Mouse (Mus musculus) brain, adult 2 months (tissue): ENCODE results near the gene Mthfd2.
A peak's percentile ranks its signal among the peaks of the same experiment; 100 is the strongest.

Source experiments
- DNase-seq: peaks from one replicate; pipeline ENCODE4 v3.0.0; 2011; ENCODE audit warnings: low read depth, low spot score

Mthfd2 gene

DNA sequence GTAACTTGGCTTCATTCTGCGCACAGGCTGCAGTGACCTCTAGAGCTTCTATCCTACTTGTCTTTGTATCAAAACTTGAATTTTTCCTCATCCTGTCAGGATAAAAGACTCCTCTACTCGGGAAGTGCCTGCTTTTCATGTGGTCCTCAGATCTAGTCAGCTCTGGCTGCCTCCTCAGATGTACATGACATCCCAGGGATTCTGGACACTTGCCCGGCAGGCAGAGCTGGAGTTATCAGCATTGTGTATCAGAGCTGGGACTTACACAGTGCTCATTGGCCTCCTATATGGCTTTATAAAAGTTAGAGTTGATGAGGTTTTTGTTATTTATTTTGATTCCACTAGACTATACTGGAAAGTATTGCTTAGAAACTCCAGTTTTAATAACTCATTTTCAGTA lies 15.7 kb upstream of the Mthfd2 start:
- DNase-seq, result peak; percentile 66

DNA sequence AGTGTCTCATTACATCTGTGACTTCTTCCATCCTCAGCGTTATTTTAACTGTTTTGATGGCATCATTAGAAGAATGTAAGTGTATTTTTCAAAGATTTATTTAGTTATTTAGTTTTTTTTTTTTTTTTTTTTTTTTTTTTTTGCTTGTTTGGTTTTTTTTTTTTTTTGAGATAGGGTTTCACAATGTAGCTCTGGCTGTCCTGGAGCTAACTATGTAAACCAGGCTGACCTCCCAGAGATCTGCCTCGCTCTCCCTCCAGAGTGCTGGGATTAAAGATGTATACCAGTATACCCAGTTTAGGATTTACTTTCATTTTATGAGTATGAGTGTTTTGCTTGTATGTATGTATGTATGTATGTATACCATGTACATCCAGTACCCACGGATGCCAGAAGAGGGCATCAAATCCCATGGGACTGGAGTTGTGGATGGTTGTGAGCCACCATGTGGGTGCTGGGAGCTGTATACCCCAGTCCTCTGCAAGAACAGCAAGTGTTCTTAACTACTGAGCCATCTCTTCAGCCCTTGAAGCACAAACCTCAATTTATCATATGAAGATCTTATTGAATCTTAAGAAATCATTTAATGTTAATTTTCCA lies 2.0 kb upstream of the Mthfd2 start:
- DNase-seq, result no peak

GRCm38 (mm10) chr6:83326761-83327160 lies 1.1 kb upstream of the Mthfd2 start:
- no peak for DNase-seq

GRCm38 (mm10) chr6:83326394-83326736 lies 657 bp upstream of the Mthfd2 start:
- DNase-seq, result no peak

GRCm38 (mm10) chr6:83323652-83324419 lies 1.9 kb downstream of the Mthfd2 start:
- no peak for DNase-seq

- no peak for DNase-seq
Measured at GRCm38 (mm10) chr6:83322794-83323193, 2.9 kb downstream of the Mthfd2 start.

GRCm38 (mm10) chr6:83321927-83322326 lies 3.8 kb downstream of the Mthfd2 start:
- DNase-seq, result no peak

GRCm38 (mm10) chr6:83317108-83317741 lies 8.5 kb downstream of the Mthfd2 start:
- DNase-seq, result peak; percentile 97

DNA sequence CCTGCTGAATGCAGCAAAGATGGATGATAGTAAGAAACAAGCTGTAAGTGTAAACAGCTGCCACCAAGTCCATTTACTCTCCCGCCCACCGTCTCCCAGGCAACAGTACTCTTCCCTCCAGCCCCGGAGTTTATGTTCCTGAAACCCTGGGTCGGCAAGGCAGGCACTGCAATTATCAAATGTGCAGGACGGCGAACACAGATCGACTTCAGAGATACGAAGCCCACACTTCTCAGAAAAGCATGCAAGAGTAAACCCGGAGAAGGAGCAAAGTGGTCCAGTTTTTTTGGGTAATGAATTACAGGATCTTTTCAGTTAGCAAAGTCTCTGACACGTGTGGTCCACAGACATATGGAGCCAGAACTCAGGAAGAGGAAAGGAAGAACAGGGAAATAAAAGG lies 9.7 kb downstream of the Mthfd2 start:
- peak; percentile 60 for DNase-seq

GRCm38 (mm10) chr6:83315293-83315692 lies 10.4 kb downstream of the Mthfd2 start:
- DNase-seq, result no peak

DNA sequence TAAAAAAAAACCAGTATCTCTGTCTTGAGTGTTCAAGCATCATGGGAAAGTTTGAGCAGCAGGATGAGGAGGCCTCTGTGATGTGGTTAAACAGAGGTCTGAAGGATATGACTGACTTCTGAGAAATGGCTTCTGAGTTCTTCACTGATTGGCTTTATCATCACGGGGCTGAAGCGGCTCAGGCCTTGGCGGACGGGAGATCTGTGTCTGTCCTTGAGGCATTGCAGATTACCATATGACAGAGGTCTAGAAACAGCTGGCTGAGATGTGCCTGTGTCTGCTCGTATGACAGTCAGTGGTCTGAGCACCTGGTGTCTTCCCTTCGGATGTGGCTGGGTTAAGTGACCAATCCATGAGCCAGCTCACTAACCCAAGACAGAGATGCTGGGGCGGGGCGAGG lies 13.2 kb downstream of the Mthfd2 start:
- no peak for DNase-seq

GRCm38 (mm10) chr6:83312021-83312420 lies 13.7 kb downstream of the Mthfd2 start:
- DNase-seq, result no peak

- DNase-seq, result no peak
Measured at GRCm38 (mm10) chr6:83311206-83311605, 14.5 kb downstream of the Mthfd2 start.

DNA sequence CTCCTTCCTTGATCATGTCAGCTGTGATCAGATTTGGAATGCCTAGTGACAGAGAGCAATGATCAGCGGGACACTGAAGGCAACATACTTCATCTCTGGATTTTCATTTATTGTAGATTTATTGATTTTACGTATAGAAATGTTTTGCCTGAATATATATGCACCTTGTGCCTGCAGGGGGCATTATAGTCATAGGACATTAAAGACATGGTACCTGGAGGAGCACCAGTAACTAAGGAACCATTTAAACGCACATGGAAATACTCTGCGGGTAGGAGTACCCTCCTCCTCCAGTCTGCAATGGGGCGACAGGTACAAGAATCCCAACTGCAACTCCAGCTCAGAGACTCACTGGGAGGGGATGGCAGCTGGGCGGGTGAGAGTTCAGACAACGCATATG lies 16.7 kb downstream of the Mthfd2 start:
- no peak for DNase-seq

DNA sequence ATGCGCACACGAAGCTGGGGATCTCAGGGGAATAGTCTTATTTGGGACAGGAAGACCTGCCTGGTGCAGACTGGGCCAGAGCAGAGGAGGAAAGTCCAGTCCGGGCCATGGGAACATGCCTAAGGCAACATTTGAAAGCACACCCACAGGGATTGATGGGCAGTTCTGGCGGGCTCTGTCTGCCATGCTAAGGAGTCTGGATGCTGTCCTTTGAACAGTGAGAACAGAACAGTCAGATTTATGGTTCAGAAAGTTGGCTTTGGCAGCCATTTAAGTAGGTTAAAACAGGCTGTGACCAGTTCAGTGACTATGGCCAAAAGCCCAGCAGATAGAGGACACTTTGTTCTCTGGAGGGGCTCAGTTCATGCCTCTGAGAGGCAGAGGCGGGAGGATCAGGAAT lies 23.4 kb downstream of the Mthfd2 start:
- DNase-seq, result peak; percentile 42

- DNase-seq, result no peak
Measured at GRCm38 (mm10) chr6:83301294-83301693, 24.4 kb downstream of the Mthfd2 start.

DNA sequence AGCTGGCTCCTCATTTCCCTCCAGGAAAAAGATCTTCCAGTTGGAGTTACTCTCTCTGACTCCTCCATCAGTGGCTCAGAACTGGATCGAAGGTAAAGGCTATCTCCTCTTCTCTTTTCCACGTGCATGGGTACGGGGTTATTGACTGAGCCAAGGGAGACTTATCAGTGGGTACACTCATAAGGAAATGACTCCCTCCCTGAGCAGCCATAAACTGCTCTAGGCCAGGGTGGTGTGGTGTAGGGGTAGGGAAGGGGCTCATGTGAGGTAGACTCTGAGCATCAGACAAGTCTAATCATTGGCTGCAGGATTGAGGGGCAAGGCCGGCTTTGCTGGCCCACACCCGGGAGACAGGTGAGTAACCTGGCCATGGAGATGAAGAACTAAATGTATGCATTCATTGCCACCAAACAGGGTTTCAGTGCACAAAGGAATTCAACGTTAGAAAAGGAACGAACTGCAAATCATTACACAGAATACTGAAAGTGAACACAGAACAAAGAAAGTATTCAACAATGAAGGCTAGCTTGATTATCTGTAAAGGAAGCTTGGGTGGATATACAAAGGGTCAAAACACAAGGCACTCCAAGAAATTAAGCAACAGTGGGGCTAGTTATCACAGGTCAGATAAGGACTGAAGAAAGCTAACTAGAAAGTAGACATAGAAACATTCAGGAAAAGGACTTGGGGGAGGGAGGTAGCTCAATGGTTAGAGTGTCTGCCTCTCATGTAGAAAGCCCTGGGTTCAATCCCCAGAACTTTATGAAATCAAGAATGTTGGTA lies 25.1 kb downstream of the Mthfd2 start:
- DNase-seq, result no peak

GRCm38 (mm10) chr6:83280256-83280955 lies 45.3 kb downstream of the Mthfd2 start:
- DNase-seq, result no peak

DNA sequence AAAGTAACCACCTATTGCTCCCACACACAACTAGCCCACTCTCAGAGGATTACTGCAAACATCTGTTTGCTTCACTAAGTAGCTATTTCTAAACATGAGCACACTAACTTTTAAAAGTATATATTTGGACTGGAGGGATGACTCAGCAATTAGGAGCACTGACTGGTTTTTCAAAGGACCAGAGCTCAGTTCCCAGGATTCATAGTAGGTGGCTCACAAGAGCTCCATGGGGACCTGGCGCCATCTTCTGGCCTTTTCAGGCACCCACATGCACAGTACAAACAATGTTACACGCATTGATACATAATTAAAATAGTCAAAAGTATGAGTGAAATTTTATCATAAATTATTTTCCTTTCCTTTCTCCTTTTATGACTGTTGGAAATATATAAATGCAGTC lies 46.8 kb downstream of the Mthfd2 start:
- DNase-seq, result peak; percentile 26

DNA sequence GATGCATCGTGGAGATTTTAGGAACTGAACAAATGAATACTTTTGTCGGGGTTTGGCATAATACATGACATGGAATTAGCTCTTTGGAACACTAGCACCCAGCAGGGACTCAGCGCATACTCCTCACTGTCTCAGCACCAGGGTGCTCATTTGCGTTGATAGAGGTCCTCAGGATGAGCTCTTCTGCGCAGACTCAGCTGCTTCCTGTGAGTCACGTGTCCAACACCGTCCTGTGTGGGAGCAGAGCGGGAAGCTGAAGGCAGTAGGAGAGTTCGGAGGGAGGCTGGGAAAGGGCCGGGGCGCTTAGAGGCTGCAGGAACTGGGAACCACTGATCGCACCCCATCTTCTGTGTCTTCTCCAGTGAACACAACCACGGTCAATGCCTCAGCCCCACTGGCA lies 48.6 kb downstream of the Mthfd2 start:
- no peak for DNase-seq

DNA sequence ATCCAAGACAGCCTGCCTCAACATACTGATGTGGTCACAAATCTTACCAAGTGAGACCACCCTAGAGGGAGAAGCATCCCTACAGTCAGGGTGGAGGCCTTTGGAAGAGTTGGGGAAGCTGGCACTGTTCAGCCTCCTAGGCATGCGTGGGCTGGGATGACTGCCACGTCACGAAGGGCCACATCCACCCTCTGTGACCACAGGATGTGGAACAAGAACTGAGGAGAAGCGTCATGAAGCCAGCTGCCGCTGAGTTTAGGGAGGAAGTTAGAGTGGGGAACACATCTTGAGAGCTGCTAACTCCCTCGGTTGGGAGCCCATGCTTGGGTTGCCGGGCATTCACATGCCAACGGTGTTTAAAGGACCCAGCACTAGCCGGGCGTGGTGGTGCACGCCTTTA lies 52.0 kb downstream of the Mthfd2 start:
- no peak for DNase-seq
